Mouse (Mus musculus): Measurements from ENCODE around the gene Rgl1. TPM values are rescaled to one million over a fixed set of nuclear protein-coding genes. Genes with fewer than 3 reads are reported as not detected.

Rgl1 gene
- polyA plus RNA-seq (2016; fragmentation: Nextera tagmentation; extraction: Ambion mirVana) = 16.3 and 18.2 TPM in 2 replicates

GRCm38 (mm10) chr1:152766032-152766772, at the start of gene Rgl1, which contains the start of gene Arpc5:
Rgl1 (minus strand) TSS chr1:152766351.
Arpc5 (plus strand) TSS chr1:152766542.
- H3K27me3 ChIP-seq = peaks cover 7% of the 10 kb centered on the region; the same call in 1 of the 2 replicates
- no peaks in the 10 kb centered on the region for H3K9me3 ChIP-seq
- peak; percentile 97 for ATAC-seq (ENCODE audit: low FRiP score, low read depth)
- H3K4me3 ChIP-seq = peak within 1 kb of the TSS; percentile 76
- peak within 1 kb of the TSS; percentile 86 for H3K9ac ChIP-seq (replicated peaks)
- peak within 1 kb of the TSS; percentile 95 for H3K4me2 ChIP-seq (replicated peaks)
- H3K4me1 ChIP-seq = peaks cover 12% of the 10 kb centered on the region; the same call in 1 of the 2 replicates
- WGBS = under 1% methylated on average over 86 of the region's 86 CpGs
- H3K27ac ChIP-seq (replicated peaks) = peak within 1 kb of the TSS; percentile 82
- peaks cover 7% of the 10 kb centered on the region for H3K36me3 ChIP-seq

- peaks cover 47% of the 10 kb centered on the region for H3K4me1 ChIP-seq
- WGBS = 48% methylated on average over 7 of the region's 7 CpGs
These were observed 49.1 kb upstream of the Rgl1 start for GRCm38 (mm10) chr1:152815265-152815701.

DNA sequence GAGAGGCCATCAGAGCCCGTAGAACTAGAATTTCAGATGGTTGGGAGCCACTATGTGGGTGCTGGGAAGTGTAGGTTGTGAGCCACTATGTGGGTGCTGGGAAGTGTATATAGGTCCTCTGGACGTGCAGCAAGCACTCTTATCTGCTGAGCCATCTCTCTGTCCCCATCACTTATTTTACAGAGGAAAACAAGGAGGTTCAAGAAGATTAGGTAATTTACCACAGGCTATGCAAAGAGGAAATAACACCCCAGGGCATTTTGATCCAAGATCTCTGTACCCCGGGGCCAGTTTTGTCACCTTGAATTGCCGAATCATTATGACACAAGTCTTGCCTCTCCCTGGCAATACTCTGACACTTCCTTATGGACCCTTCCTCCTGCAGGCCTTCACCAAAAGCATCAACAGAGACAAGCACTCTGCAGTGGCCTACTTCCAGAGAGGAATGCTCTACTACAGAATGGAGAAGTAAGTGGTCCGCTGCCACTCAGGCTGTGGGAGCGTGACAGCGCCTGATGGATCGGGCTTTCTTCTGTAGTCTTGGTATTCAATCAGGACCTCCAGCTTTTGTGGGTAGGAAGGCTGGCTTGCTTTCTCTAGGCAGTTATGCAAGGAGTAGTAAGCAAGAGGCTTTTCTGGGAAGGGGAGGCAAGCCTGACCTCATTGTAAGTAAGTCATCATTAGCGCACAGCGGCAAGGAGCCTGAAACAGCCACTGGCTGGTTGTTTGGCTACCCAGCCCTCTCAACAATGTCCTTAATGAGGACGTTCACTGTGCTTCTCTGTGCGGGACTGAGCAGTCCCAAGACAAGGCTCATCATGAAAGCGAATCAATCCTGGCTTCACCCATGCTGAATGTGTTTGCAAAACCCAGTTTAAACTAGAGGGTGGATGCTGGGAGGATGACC, 44.6 kb upstream of the Rgl1 start:
- no peak; the same call in 1 of the 2 replicates for ATAC-seq (ENCODE audit: low FRiP score, low read depth)
- Histone ChIP-seq H3K27ac (replicated peaks) (no peak overlapping the region), H3K4me1 (peaks cover 25% of the 10 kb centered on the region), H3K36me3 (no peaks in the 10 kb centered on the region), H3K4me2 (replicated peaks) (no peak overlapping the region), H3K4me3 (no peak overlapping the region), H3K27me3 (no peaks in the 10 kb centered on the region), H3K9ac (replicated peaks) (no peak overlapping the region), H3K9me3 (no peaks in the 10 kb centered on the region)
- 65% methylated on average over 13 of the region's 13 CpGs for WGBS

More at GRCm38 (mm10) chr1:152815265-152815701, 49.1 kb upstream of the Rgl1 start:
- Histone ChIP-seq H3K4me2 (replicated peaks) (no peak overlapping the region), H3K9ac (replicated peaks) (no peak overlapping the region), H3K4me3 (no peak overlapping the region), H3K27ac (replicated peaks) (peak overlapping the region; percentile 25; the same call in 1 of the 2 replicates), H3K36me3 (no peaks in the 10 kb centered on the region), H3K9me3 (no peaks in the 10 kb centered on the region), H3K27me3 (no peaks in the 10 kb centered on the region)
- peak; percentile 55; the same call in 1 of the 2 replicates for ATAC-seq (ENCODE audit: low FRiP score, low read depth)

GRCm38 (mm10) chr1:152809541-152810252, 43.5 kb upstream of the Rgl1 start:
- no peak overlapping the region for H3K27ac ChIP-seq (replicated peaks)
- no peak for ATAC-seq (ENCODE audit: low FRiP score, low read depth)

DNA sequence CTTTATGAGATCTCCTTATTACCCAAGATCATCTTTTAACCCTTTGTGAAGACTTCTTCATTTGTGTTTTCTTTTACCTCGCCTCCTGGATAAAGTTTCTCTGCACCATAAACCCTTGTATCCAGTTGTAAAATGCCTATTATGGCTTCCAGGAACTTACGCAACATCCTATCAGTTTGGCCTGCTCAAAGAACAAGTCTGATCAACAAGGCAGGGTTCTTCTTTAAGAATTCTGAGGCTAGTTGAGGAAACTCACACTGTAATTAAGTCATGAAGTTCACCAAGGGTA, 42.2 kb upstream of the Rgl1 start:
- Histone ChIP-seq H3K27me3 (no peaks in the 10 kb centered on the region), H3K27ac (replicated peaks) (no peak overlapping the region), H3K36me3 (no peaks in the 10 kb centered on the region), H3K9me3 (no peaks in the 10 kb centered on the region), H3K9ac (replicated peaks) (no peak overlapping the region), H3K4me2 (replicated peaks) (no peak overlapping the region), H3K4me3 (no peak overlapping the region), H3K4me1 (peaks cover 18% of the 10 kb centered on the region; the same call in 1 of the 2 replicates)
- WGBS = 93% methylated on average over 2 of the region's 2 CpGs
- ATAC-seq (ENCODE audit: low FRiP score, low read depth) = no peak

More at GRCm38 (mm10) chr1:152809541-152810252, 43.5 kb upstream of the Rgl1 start:
- H3K36me3 ChIP-seq = no peaks in the 10 kb centered on the region
- H3K9me3 ChIP-seq = no peaks in the 10 kb centered on the region
- no peak overlapping the region for H3K4me3 ChIP-seq
- H3K9ac ChIP-seq (replicated peaks) = no peak overlapping the region
- H3K27me3 ChIP-seq = no peaks in the 10 kb centered on the region
- H3K4me1 ChIP-seq = peaks cover 18% of the 10 kb centered on the region
- no peak overlapping the region for H3K4me2 ChIP-seq (replicated peaks)
- 39% methylated on average over 8 of the region's 8 CpGs for WGBS

GRCm38 (mm10) chr1:152807619-152808391, 41.7 kb upstream of the Rgl1 start:
- H3K27me3 ChIP-seq = no peaks in the 10 kb centered on the region
- no peak overlapping the region for H3K9ac ChIP-seq (replicated peaks)
- no peaks in the 10 kb centered on the region for H3K9me3 ChIP-seq
- WGBS = 77% methylated on average over 18 of the region's 18 CpGs
- no peak overlapping the region for H3K4me2 ChIP-seq (replicated peaks)
- no peaks in the 10 kb centered on the region for H3K36me3 ChIP-seq
- H3K27ac ChIP-seq (replicated peaks) = no peak overlapping the region
- ATAC-seq (ENCODE audit: low FRiP score, low read depth) = no peak
- H3K4me1 ChIP-seq = peaks cover 18% of the 10 kb centered on the region; the same call in 1 of the 2 replicates
- H3K4me3 ChIP-seq = no peak overlapping the region

GRCm38 (mm10) chr1:152804907-152805306, 38.8 kb upstream of the Rgl1 start:
- Histone ChIP-seq H3K4me1 (peaks cover 9% of the 10 kb centered on the region; the same call in 1 of the 2 replicates), H3K27ac (replicated peaks) (no peak overlapping the region)
- WGBS = 82% methylated on average over 6 of the region's 6 CpGs

GRCm38 (mm10) chr1:152800633-152801176, 34.6 kb upstream of the Rgl1 start:
- no peak for ATAC-seq (ENCODE audit: low FRiP score, low read depth)
- Histone ChIP-seq H3K4me2 (replicated peaks) (no peak overlapping the region), H3K36me3 (no peaks in the 10 kb centered on the region), H3K9me3 (no peaks in the 10 kb centered on the region), H3K27ac (replicated peaks) (no peak overlapping the region), H3K4me3 (no peak overlapping the region), H3K27me3 (no peaks in the 10 kb centered on the region), H3K4me1 (peaks cover 11% of the 10 kb centered on the region; the same call in 1 of the 2 replicates), H3K9ac (replicated peaks) (no peak overlapping the region)
- 89% methylated on average over 13 of the region's 13 CpGs for WGBS

More at GRCm38 (mm10) chr1:152804907-152805306, 38.8 kb upstream of the Rgl1 start:
- Histone ChIP-seq H3K36me3 (no peaks in the 10 kb centered on the region), H3K4me3 (no peak overlapping the region), H3K4me2 (replicated peaks) (no peak overlapping the region), H3K27me3 (no peaks in the 10 kb centered on the region), H3K9me3 (no peaks in the 10 kb centered on the region), H3K9ac (replicated peaks) (no peak overlapping the region)
- no peak for ATAC-seq (ENCODE audit: low FRiP score, low read depth)

DNA sequence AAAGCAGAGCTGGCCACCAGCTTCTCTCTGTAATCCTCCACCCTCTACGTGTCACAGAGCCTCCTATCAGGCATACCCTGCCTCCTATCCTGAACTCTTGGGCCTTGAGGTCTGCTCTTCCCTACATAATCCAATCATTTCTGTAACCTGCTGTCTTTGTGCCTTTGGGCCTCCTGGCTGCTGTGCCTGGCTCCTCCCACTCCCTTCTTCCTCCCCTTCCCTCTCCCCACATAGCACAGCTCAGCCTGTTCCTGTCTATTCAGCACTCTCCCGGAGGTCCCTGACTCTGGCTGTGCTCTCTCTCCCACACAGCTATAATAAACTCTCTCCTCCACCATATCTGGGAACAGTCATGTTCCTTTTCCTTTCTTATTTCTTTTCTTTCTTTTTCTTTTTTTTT, 33.7 kb upstream of the Rgl1 start, which contains the start of gene Ncf2:
Ncf2 (plus strand) TSS at position 298 of the 400 bp plus-strand sequence.
- peak; percentile 62; the same call in 1 of the 2 replicates for ATAC-seq (ENCODE audit: low FRiP score, low read depth)
- H3K4me1 ChIP-seq = peaks cover 11% of the 10 kb centered on the region; the same call in 1 of the 2 replicates
- H3K36me3 ChIP-seq = no peaks in the 10 kb centered on the region
- no peaks in the 10 kb centered on the region for H3K27me3 ChIP-seq
- H3K27ac ChIP-seq (replicated peaks) = no peak within 1 kb of the TSS
- 11% methylated on average over 2 of the region's 2 CpGs for WGBS
- no peak within 1 kb of the TSS for H3K4me2 ChIP-seq (replicated peaks)
- H3K4me3 ChIP-seq = no peak within 1 kb of the TSS
- no peak within 1 kb of the TSS for H3K9ac ChIP-seq (replicated peaks)
- no peaks in the 10 kb centered on the region for H3K9me3 ChIP-seq

GRCm38 (mm10) chr1:152798125-152798524, 32.0 kb upstream of the Rgl1 start:
- WGBS = 83% methylated on average over 9 of the region's 9 CpGs
- no peaks in the 10 kb centered on the region for H3K36me3 ChIP-seq
- no peak for ATAC-seq (ENCODE audit: low FRiP score, low read depth)
- no peak overlapping the region for H3K27ac ChIP-seq (replicated peaks)
- no peaks in the 10 kb centered on the region for H3K27me3 ChIP-seq
- H3K9ac ChIP-seq (replicated peaks) = no peak overlapping the region
- no peaks in the 10 kb centered on the region for H3K9me3 ChIP-seq
- peaks cover 20% of the 10 kb centered on the region for H3K4me1 ChIP-seq
- H3K4me3 ChIP-seq = no peak overlapping the region
- H3K4me2 ChIP-seq (replicated peaks) = no peak overlapping the region
